Mouse (Mus musculus): ENCODE measurements around the gene Wdr43. TPM values are rescaled to one million over a fixed set of nuclear protein-coding genes. Genes with fewer than 3 reads are reported as not detected.

The Wdr43 gene
- polyA plus RNA-seq, 1 experiment from 2014 or later: 76.9 TPM

GRCm38 (mm10) chr17:71693780-71694179 is 78.1 kb downstream of the Wdr43 start:
- Histone ChIP-seq H3K9me3 (no peaks in the 10 kb centered on the region), H3K4me2 (replicated peaks) (no peak overlapping the region), H3K27ac (no peak overlapping the region), H3K36me3 (no peaks in the 10 kb centered on the region), H3K4me3 (replicated peaks) (no peak overlapping the region), H3K4me1 (replicated peaks) (no peaks in the 10 kb centered on the region), H3K27me3 (replicated peaks) (no peaks in the 10 kb centered on the region), H3K9ac (no peak overlapping the region)
- no peak for ATAC-seq
- 57% methylated on average over 8 of the region's 8 CpGs for WGBS

GRCm38 (mm10) chr17:71695151-71695550 is 79.5 kb downstream of the Wdr43 start:
- Histone ChIP-seq H3K4me1 (replicated peaks) (no peaks in the 10 kb centered on the region), H3K4me2 (replicated peaks) (no peak overlapping the region), H3K27me3 (replicated peaks) (no peaks in the 10 kb centered on the region), H3K4me3 (replicated peaks) (no peak overlapping the region), H3K27ac (no peak overlapping the region), H3K36me3 (no peaks in the 10 kb centered on the region), H3K9ac (no peak overlapping the region), H3K9me3 (no peaks in the 10 kb centered on the region)
- ATAC-seq: no peak
- WGBS: 81% methylated on average over 8 of the region's 8 CpGs

DNA sequence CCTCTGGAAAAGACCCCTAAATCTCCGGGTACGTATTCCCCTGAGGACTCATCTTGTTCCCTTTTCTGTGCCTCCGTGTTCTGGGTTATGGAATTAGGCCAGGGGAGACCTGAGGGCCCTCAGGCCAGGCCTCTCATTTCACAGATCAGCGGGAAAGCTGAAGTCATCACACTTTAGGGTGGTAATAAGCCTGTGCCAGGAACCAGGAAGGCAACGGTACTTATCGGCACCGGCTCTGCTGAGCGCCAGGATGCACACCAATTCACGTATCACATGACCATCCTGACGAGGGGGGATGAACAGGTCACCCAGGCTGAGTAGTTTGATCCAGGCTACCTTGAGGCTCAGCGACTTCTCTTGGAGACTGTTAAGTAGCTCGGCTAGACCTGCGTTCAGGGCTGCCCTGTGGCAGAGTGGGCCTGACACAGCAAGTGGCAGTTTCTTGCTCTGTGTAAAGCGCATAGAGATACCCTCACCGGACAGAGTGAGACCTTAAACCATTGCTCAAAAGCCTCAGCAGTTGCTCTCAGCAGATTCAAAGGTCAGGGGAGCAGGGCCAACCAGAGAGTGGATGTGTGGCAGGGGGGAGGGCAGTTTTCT is 80.1 kb downstream of the Wdr43 start:
- 72% methylated on average over 15 of the region's 15 CpGs for WGBS
- H3K4me3 ChIP-seq (replicated peaks): no peak overlapping the region
- H3K4me1 ChIP-seq (replicated peaks): no peaks in the 10 kb centered on the region

GRCm38 (mm10) chr17:71696396-71696795 is 80.7 kb downstream of the Wdr43 start:
- Histone ChIP-seq H3K9me3 (no peaks in the 10 kb centered on the region), H3K4me2 (replicated peaks) (no peak overlapping the region), H3K9ac (no peak overlapping the region), H3K4me3 (replicated peaks) (no peak overlapping the region), H3K36me3 (no peaks in the 10 kb centered on the region), H3K4me1 (replicated peaks) (no peaks in the 10 kb centered on the region), H3K27me3 (replicated peaks) (no peaks in the 10 kb centered on the region), H3K27ac (no peak overlapping the region)
- whole genome bisulfite sequencing: 85% methylated on average over 5 of the region's 5 CpGs
- no peak for ATAC-seq

More for the DNA sequence above, 80.1 kb downstream of the Wdr43 start:
- no peak overlapping the region for H3K4me2 ChIP-seq (replicated peaks)
- no peak overlapping the region for H3K9ac ChIP-seq
- no peaks in the 10 kb centered on the region for H3K9me3 ChIP-seq
- H3K27ac ChIP-seq: no peak overlapping the region
- ATAC-seq: no peak
- H3K27me3 ChIP-seq (replicated peaks): no peaks in the 10 kb centered on the region
- no peaks in the 10 kb centered on the region for H3K36me3 ChIP-seq

DNA sequence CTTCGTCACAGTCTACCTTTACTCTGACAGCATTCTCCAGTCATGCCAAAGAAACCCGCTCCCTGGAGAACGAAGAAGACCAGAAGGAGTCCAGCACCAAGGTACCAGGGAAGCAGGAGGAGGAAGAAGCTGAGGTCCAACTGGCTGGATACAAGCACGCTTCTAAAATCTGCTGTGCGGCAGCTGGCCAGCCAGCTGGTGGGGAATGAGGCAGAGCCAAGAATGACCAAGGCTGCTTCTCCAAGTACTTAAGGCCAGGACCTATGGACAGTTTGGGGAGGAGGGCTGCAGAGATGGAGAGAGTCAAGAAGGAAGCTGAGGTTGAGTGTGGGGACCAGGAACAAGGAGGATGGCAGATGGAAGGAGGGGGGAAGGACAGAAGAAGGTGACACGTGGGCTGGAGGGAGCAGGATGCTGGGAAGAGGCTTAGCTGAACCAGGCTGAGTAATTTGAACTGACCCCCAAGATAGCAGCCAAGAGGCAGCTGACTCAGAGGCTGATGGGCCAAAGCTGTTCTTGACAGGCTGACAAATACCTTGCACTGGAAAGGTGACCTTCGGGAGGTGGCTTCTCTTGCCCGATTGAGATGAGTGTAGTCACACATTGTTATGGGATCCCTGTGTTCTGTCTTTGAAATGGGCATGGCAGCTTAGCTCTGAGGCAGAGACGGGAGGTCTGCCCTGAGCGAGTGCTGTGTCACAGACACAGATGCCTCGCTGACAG is 82.4 kb downstream of the Wdr43 start:
- Histone ChIP-seq H3K36me3 (no peaks in the 10 kb centered on the region), H3K27ac (no peak overlapping the region), H3K9ac (no peak overlapping the region), H3K4me2 (replicated peaks) (no peak overlapping the region), H3K4me1 (replicated peaks) (no peaks in the 10 kb centered on the region), H3K9me3 (no peaks in the 10 kb centered on the region), H3K27me3 (replicated peaks) (no peaks in the 10 kb centered on the region), H3K4me3 (replicated peaks) (no peak overlapping the region)
- no peak for ATAC-seq
- 73% methylated on average over 11 of the region's 11 CpGs for WGBS

- Histone ChIP-seq H3K4me2 (replicated peaks) (no peak overlapping the region), H3K36me3 (no peaks in the 10 kb centered on the region), H3K27ac (no peak overlapping the region), H3K4me1 (replicated peaks) (no peaks in the 10 kb centered on the region), H3K4me3 (replicated peaks) (no peak overlapping the region), H3K27me3 (replicated peaks) (no peaks in the 10 kb centered on the region), H3K9me3 (no peaks in the 10 kb centered on the region), H3K9ac (no peak overlapping the region)
- no peak for ATAC-seq
- WGBS: 86% methylated on average over 11 of the region's 11 CpGs
Observed at GRCm38 (mm10) chr17:71698619-71698956, 82.9 kb downstream of the Wdr43 start.

GRCm38 (mm10) chr17:71705113-71705512 is 89.4 kb downstream of the Wdr43 start:
- Histone ChIP-seq H3K9ac (no peak overlapping the region), H3K27ac (no peak overlapping the region), H3K36me3 (no peaks in the 10 kb centered on the region), H3K4me1 (replicated peaks) (no peaks in the 10 kb centered on the region), H3K4me3 (replicated peaks) (no peak overlapping the region), H3K4me2 (replicated peaks) (no peak overlapping the region), H3K9me3 (no peaks in the 10 kb centered on the region), H3K27me3 (replicated peaks) (no peaks in the 10 kb centered on the region)
- no peak for ATAC-seq
- 78% methylated on average over 1 of the region's 1 CpGs for WGBS

DNA sequence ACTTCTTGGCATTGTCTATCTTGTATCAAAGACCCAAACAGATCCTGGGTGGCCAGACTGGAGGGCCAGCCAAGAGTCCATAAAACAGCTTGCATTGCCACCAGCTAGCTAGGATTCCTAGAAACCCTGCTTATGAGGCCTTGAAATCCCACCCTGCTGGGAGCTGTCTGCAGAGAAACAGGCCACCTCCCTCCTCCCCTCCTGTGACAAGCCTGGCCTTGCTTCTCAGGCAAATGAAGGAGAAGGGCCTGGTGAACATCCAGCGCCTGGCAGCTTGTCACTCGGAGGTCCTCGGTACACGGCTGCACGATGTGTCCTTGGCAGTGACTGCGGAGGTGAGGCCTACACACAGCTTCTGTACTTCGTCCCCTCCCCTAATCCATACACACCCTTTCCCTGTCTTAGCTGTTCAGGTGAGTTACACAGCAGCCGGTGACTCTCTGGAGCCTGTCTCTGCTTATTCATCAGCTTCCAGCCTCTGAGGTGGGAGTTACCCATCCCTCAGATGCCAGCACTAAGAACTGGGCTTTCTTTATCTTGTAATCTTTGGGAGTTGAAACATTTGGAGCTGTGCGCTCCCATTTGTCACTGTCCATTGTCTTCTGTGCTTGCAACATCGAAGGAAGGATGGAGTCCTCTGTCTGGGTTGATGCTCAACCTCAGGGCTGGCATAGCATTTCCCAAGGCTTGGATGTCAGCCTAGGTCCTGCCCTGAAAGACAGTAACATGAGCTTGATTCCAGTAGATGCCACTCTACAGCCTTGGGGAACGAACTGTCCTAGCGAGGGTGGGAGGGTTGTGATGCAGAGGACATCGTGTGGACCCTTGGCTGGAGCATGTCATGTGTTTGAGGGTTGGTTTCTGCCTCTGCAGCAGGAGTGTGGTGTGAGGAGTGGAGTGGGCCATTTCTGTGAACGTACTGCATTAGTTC is 90.1 kb downstream of the Wdr43 start:
- 0 out of 2 replicates have a peak, but pooled peaks have one; percentile 43 for ATAC-seq
- WGBS: 73% methylated on average over 14 of the region's 14 CpGs

DNA sequence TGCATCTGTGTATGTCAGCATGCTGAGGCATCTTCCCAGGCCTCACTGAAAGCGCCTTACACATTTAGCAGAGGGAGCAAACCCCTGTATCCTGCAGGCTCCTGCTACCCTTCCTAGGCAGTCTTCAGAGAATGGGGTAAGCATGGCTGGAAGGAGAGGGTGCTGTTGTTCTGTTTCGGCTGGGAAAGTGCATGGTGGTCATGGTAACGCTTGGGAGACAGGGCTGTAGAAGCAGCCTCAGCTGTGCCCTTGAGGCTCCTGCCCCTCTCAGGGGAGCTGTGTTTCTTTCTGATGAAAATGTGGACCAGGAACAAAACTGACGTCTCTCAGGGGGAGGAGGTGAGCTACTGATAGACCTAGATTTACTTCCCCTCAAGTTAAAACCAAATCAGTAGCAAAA is 92.0 kb downstream of the Wdr43 start:
- H3K36me3 ChIP-seq: no peaks in the 10 kb centered on the region
- H3K9me3 ChIP-seq: no peaks in the 10 kb centered on the region
- no peak for ATAC-seq
- no peaks in the 10 kb centered on the region for H3K4me1 ChIP-seq (replicated peaks)
- H3K4me3 ChIP-seq (replicated peaks): no peak overlapping the region
- WGBS: 57% methylated on average over 4 of the region's 4 CpGs
- no peak overlapping the region for H3K9ac ChIP-seq
- no peaks in the 10 kb centered on the region for H3K27me3 ChIP-seq (replicated peaks)
- no peak overlapping the region for H3K4me2 ChIP-seq (replicated peaks)
- no peak overlapping the region for H3K27ac ChIP-seq

More for the DNA sequence above, 90.1 kb downstream of the Wdr43 start:
- H3K4me2 ChIP-seq (replicated peaks): no peak overlapping the region
- no peak overlapping the region for H3K9ac ChIP-seq
- H3K9me3 ChIP-seq: no peaks in the 10 kb centered on the region
- H3K27me3 ChIP-seq (replicated peaks): no peaks in the 10 kb centered on the region
- H3K4me3 ChIP-seq (replicated peaks): no peak overlapping the region
- no peaks in the 10 kb centered on the region for H3K4me1 ChIP-seq (replicated peaks)
- H3K36me3 ChIP-seq: no peaks in the 10 kb centered on the region
- no peak overlapping the region for H3K27ac ChIP-seq

Other genes with a start within 250 kb of the Wdr43 start
- 1.2 and 3.8 TPM in 2 replicates for gene Gm4707, start 156.0 kb upstream of the Wdr43 start, polyA plus RNA-seq (2015; fragmentation: Nextera tagmentation; extraction: Ambion mirVana)
- gene Smchd1, start 140.6 kb upstream of the Wdr43 start, polyA plus RNA-seq (2015; fragmentation: Nextera tagmentation; extraction: Ambion mirVana): 49.3 and 51.5 TPM in 2 replicates
- gene Ndc80, start 89.0 kb upstream of the Wdr43 start, polyA plus RNA-seq (2015; fragmentation: Nextera tagmentation; extraction: Ambion mirVana): 36.5 and 40.5 TPM in 2 replicates
- 0.48 and 0.64 TPM in 2 replicates for gene Spdya, start 63.8 kb upstream of the Wdr43 start, polyA plus RNA-seq (2015; fragmentation: Nextera tagmentation; extraction: Ambion mirVana)
- 0.44 and 0.68 TPM in 2 replicates for gene Togaram2, start 57.4 kb downstream of the Wdr43 start, polyA plus RNA-seq (2015; fragmentation: Nextera tagmentation; extraction: Ambion mirVana)
- gene Pcare, start 137.0 kb downstream of the Wdr43 start, polyA plus RNA-seq (2015; fragmentation: Nextera tagmentation; extraction: Ambion mirVana): not detected in 2 replicates
- 3.4 and 3.9 TPM in 2 replicates for gene Clip4, start 152.6 kb downstream of the Wdr43 start, polyA plus RNA-seq (2015; fragmentation: Nextera tagmentation; extraction: Ambion mirVana)

Measured in intestine, embryonic 15.5 days (tissue).